ENCODE assay signal across 24 mouse cellular contexts in the genomic region with DNA sequence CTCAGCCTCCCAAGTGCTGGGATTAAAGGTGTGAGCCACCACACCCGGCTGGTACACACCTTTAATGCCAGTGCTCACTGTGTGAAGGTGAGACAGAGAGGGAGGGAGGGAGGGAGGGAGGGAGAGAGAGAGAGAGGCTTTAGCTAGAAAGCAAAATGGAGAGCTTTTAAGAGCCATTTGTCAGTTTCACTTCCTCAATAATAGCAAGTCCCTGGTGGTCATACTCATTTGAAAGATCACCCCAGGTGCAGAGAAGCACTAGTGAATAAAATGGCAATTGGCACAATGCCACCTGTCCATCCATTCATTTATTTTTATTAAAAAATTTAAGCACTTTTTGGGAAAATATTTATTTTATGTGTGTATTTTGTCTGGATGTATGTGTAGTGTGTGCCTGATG. TPM values are rescaled to one million over a fixed set of nuclear protein-coding genes. Genes with fewer than 3 reads are reported as not detected.
DNase-seq lines count a peak whose midpoint lies in the region; ATAC-seq and TF ChIP-seq lines count a peak whose summit lies in the region.
"Had no signal": no experiment of that assay in that cellular context is flagged by ENCODE, and none has a peak within 500 bp of the region (broad histone marks: within the 10 kb centered on the region; RNA-seq: fewer than 3 reads in every experiment).

No protein-coding gene starts in this region.

- DNase-seq in A20 (ENCODE audit: low read depth, low spot score): peak; percentile 79
- peak; percentile 38 to 50 for DNase-seq in B cell, adult 2 months
- no peak for DNase-seq in kidney, postnatal 4 days
- DNase-seq in gastrocnemius, postnatal 36 days: no peak
- DNase-seq in left cerebral cortex, adult 2 months (ENCODE audit: extremely low spot score in 1 of 2, low spot score in 2 of 2): no peak
- no peak for DNase-seq in hindbrain, embryonic 10.5 days (ENCODE audit: low spot score)
- DNase-seq: adrenal gland, adult 8-10 months; adrenal gland, postnatal 14 days; adrenal gland, postnatal 36 days; cerebellum, adult 11-12 months; cerebellum, adult 2 months; cerebellum, adult 9-10 months; cerebellum, postnatal 10 days; cerebellum, postnatal 25 days; forebrain, postnatal 0 days had no signal

- no peak for TF ChIP-seq POLR2A in ES-Bruce4 (IDR thresholded peaks at IDR 0.05; ENCODE audit: insufficient read depth, low read length)

- no peak overlapping the region for H3K4me3 ChIP-seq in ES-Bruce4 (ENCODE audit: low read depth, low read length)
- H3K4me3 ChIP-seq in left cerebral cortex, adult 2 months: no peak overlapping the region
- H3K4me3 ChIP-seq in hindbrain, embryonic 10.5 days: no peak overlapping the region
- H3K4me3 ChIP-seq: embryonic facial prominence, embryonic 10.5 days; embryonic facial prominence, embryonic 12.5 days; forebrain, embryonic 13.5 days; forebrain, embryonic 15.5 days had no signal

- H3K4me1 ChIP-seq in ES-Bruce4 (ENCODE audit: control insufficient read depth, insufficient read depth, low read length): peaks cover 4% of the 10 kb centered on the region
- H3K4me1 ChIP-seq in hindbrain, embryonic 10.5 days (replicated peaks): peaks cover 7% of the 10 kb centered on the region; the same call in 1 of the 2 replicates
- H3K4me1 ChIP-seq: embryonic facial prominence, embryonic 12.5 days; forebrain, embryonic 13.5 days had no signal

- intact Hi-C loops in gastrocnemius, postnatal 36 days (cut with DNase I): no loop called here
- intact Hi-C loops in left cerebral cortex, adult 2 months (cut with DNase I): no loop called here

- peak; percentile 47; the same call in 1 of the 2 replicates for ATAC-seq in neutrophil, adult 5-6 weeks (ENCODE audit: extremely low read depth, insufficient number of reproducible peaks, low FRiP score, poor library complexity, severe bottlenecking)
- ATAC-seq: activated CD4-positive, CD25-positive, alpha-beta regulatory T cell, adult 4 months; forebrain, embryonic 13.5 days; forebrain, embryonic 15.5 days; forebrain, postnatal 0 days; Patski had no signal

- H3K9me3 ChIP-seq in ES-Bruce4 (replicated peaks; ENCODE audit: control insufficient read depth, insufficient read depth, low read length, poor library complexity, severe bottlenecking): no peaks in the 10 kb centered on the region
- H3K9me3 ChIP-seq in hindbrain, embryonic 10.5 days: no peaks in the 10 kb centered on the region
- H3K9me3 ChIP-seq: embryonic facial prominence, embryonic 10.5 days; embryonic facial prominence, embryonic 12.5 days; forebrain, embryonic 13.5 days; forebrain, embryonic 15.5 days; G1E had no signal

- no peak for TF ChIP-seq EP300 in ES-Bruce4 (IDR thresholded peaks at IDR 0.05; ENCODE audit: insufficient read depth, low read depth, low read length)

- H3K27ac ChIP-seq in ES-Bruce4 (ENCODE audit: insufficient read depth, low read length): peak overlapping the region; percentile 84
- no peak overlapping the region for H3K27ac ChIP-seq in left cerebral cortex, adult 2 months
- no peak overlapping the region for H3K27ac ChIP-seq in hindbrain, embryonic 10.5 days
- H3K27ac ChIP-seq: embryonic facial prominence, embryonic 10.5 days; embryonic facial prominence, embryonic 12.5 days; forebrain, embryonic 13.5 days; forebrain, embryonic 15.5 days had no signal

- TF ChIP-seq CTCF in ES-Bruce4 (IDR thresholded peaks at IDR 0.05; ENCODE audit: low read depth, low read length): no peak
- TF ChIP-seq CTCF in left cerebral cortex, adult 2 months (IDR thresholded peaks at IDR 0.05): no peak

- H3K9ac ChIP-seq in ES-Bruce4 (ENCODE audit: low read depth, poor library complexity, severe bottlenecking): no peak overlapping the region
- H3K9ac ChIP-seq: embryonic facial prominence, embryonic 12.5 days; forebrain, embryonic 13.5 days; forebrain, embryonic 15.5 days; forebrain, postnatal 0 days had no signal

- H3K36me3 ChIP-seq in ES-Bruce4 (ENCODE audit: control insufficient read depth, insufficient read depth, low read length, poor library complexity, severe bottlenecking): no peaks in the 10 kb centered on the region
- no peaks in the 10 kb centered on the region for H3K36me3 ChIP-seq in hindbrain, embryonic 10.5 days
- H3K36me3 ChIP-seq: embryonic facial prominence, embryonic 10.5 days; embryonic facial prominence, embryonic 12.5 days; forebrain, embryonic 15.5 days; G1E had no signal

- WGBS in hindbrain, embryonic 10.5 days: 76% methylated on average over 1 of the region's 1 CpGs

- H3K27me3 ChIP-seq in ES-Bruce4 (ENCODE audit: control insufficient read depth, insufficient read depth, low read length, poor library complexity, severe bottlenecking): no peaks in the 10 kb centered on the region
- no peaks in the 10 kb centered on the region for H3K27me3 ChIP-seq in hindbrain, embryonic 10.5 days (ENCODE audit: insufficient read depth, poor library complexity, severe bottlenecking)
- H3K27me3 ChIP-seq: embryonic facial prominence, embryonic 12.5 days; forebrain, embryonic 13.5 days; forebrain, embryonic 15.5 days; Patski had no signal

RNA-seq across cellular contexts. Expression of gene Jarid2, which starts 9.2 kb away (rescaled TPM):
- polyA plus RNA-seq in ES-Bruce4 (2011; ENCODE audit: insufficient read depth, insufficient read length, low read depth, missing spikeins): 143 and 150 TPM in 2 replicates
- total RNA-seq in neutrophil, adult 5-6 weeks (2017): 48.0 and 50.3 TPM in 2 replicates
- 10 to 100 TPM; 21.5 to 28.2 TPM for total RNA-seq in gastrocnemius, postnatal 36 days (2021)
- 10 to 100 TPM; 34.8 to 34.9 TPM for total RNA-seq in left cerebral cortex, adult 2 months (2021)
- 54.9 and 64.4 TPM in 2 replicates for polyA plus RNA-seq in hindbrain, embryonic 10.5 days (2016; fragmentation: Nextera tagmentation; extraction: Ambion mirVana)

Comparison
In these comparisons a context has a peak if more than half of its experiments do, and no peak if none do; other contexts are left out.
1. DNase-seq: peak in A20 (single experiment) and B cell, adult 2 months (2 of 2); none in kidney, postnatal 4 days (0 of 2), gastrocnemius, postnatal 36 days (0 of 2), left cerebral cortex, adult 2 months (0 of 2) and hindbrain, embryonic 10.5 days (single experiment).